Mouse (Mus musculus): ENCODE measurements around the gene Extl2. TPM values are rescaled to one million over a fixed set of nuclear protein-coding genes. Genes with fewer than 3 reads are reported as not detected.
A peak's percentile ranks its signal among the peaks of the same experiment; 100 is the strongest.

Extl2 gene
- polyA plus RNA-seq, 1 experiment from 2014 or later: 23.5 TPM

GRCm38 (mm10) chr3:115983217-115983616 lies 24.0 kb upstream of the Extl2 start:
- Histone ChIP-seq H3K27ac (replicated peaks) (no peak overlapping the region), H3K36me3 (peaks cover 80% of the 10 kb centered on the region), H3K4me1 (no peaks in the 10 kb centered on the region), H3K9me3 (replicated peaks) (no peaks in the 10 kb centered on the region), H3K4me3 (no peak overlapping the region), H3K27me3 (ENCODE audit: low read depth, poor library complexity, severe bottlenecking) (no peaks in the 10 kb centered on the region)
- no peak for DNase-seq (ENCODE audit: low spot score)
- WGBS: 95% methylated on average over 8 of the region's 8 CpGs

- Histone ChIP-seq H3K27me3 (ENCODE audit: low read depth, poor library complexity, severe bottlenecking) (no peaks in the 10 kb centered on the region), H3K36me3 (peaks cover 90% of the 10 kb centered on the region), H3K4me1 (no peaks in the 10 kb centered on the region), H3K9me3 (replicated peaks) (no peaks in the 10 kb centered on the region), H3K4me3 (no peak overlapping the region), H3K27ac (replicated peaks) (no peak overlapping the region)
- WGBS: 94% methylated on average over 9 of the region's 9 CpGs
- DNase-seq (ENCODE audit: low spot score): no peak
Measured at GRCm38 (mm10) chr3:115984653-115985052, 22.6 kb upstream of the Extl2 start.

GRCm38 (mm10) chr3:115985183-115985892 lies 21.9 kb upstream of the Extl2 start:
- Histone ChIP-seq H3K27ac (replicated peaks) (no peak overlapping the region), H3K4me1 (no peaks in the 10 kb centered on the region), H3K4me3 (no peak overlapping the region), H3K27me3 (ENCODE audit: low read depth, poor library complexity, severe bottlenecking) (no peaks in the 10 kb centered on the region), H3K9me3 (replicated peaks) (no peaks in the 10 kb centered on the region), H3K36me3 (peaks cover 93% of the 10 kb centered on the region)
- WGBS: 94% methylated on average over 9 of the region's 9 CpGs
- no peak for DNase-seq (ENCODE audit: low spot score)

GRCm38 (mm10) chr3:115992103-115992502 lies 15.2 kb upstream of the Extl2 start:
- Histone ChIP-seq H3K27ac (replicated peaks) (no peak overlapping the region), H3K27me3 (ENCODE audit: low read depth, poor library complexity, severe bottlenecking) (no peaks in the 10 kb centered on the region), H3K4me1 (no peaks in the 10 kb centered on the region), H3K4me3 (no peak overlapping the region), H3K9me3 (replicated peaks) (no peaks in the 10 kb centered on the region), H3K36me3 (peaks cover 48% of the 10 kb centered on the region)
- no peak for DNase-seq (ENCODE audit: low spot score)
- WGBS: 92% methylated on average over 4 of the region's 4 CpGs

- H3K9me3 ChIP-seq (replicated peaks): no peaks in the 10 kb centered on the region
- no peak overlapping the region for H3K27ac ChIP-seq (replicated peaks)
- H3K27me3 ChIP-seq (ENCODE audit: low read depth, poor library complexity, severe bottlenecking): no peaks in the 10 kb centered on the region
- WGBS: 90% methylated on average over 4 of the region's 4 CpGs
- H3K4me1 ChIP-seq: no peaks in the 10 kb centered on the region
- no peak for DNase-seq (ENCODE audit: low spot score)
- H3K36me3 ChIP-seq: peaks cover 48% of the 10 kb centered on the region
- H3K4me3 ChIP-seq: no peak overlapping the region
Measured at GRCm38 (mm10) chr3:115992588-115992987, 14.7 kb upstream of the Extl2 start.

GRCm38 (mm10) chr3:115993025-115993424 lies 14.2 kb upstream of the Extl2 start:
- WGBS: 86% methylated on average over 10 of the region's 10 CpGs
- H3K9me3 ChIP-seq (replicated peaks): no peaks in the 10 kb centered on the region
- DNase-seq (ENCODE audit: low spot score): no peak
- H3K4me3 ChIP-seq: no peak overlapping the region
- H3K27me3 ChIP-seq (ENCODE audit: low read depth, poor library complexity, severe bottlenecking): no peaks in the 10 kb centered on the region
- no peaks in the 10 kb centered on the region for H3K4me1 ChIP-seq
- peaks cover 49% of the 10 kb centered on the region for H3K36me3 ChIP-seq
- H3K27ac ChIP-seq (replicated peaks): no peak overlapping the region

GRCm38 (mm10) chr3:115996929-115997328 lies 10.3 kb upstream of the Extl2 start:
- Histone ChIP-seq H3K4me1 (no peaks in the 10 kb centered on the region), H3K27ac (replicated peaks) (no peak overlapping the region), H3K9me3 (replicated peaks) (peaks cover 4% of the 10 kb centered on the region), H3K36me3 (peaks cover 47% of the 10 kb centered on the region), H3K27me3 (ENCODE audit: low read depth, poor library complexity, severe bottlenecking) (no peaks in the 10 kb centered on the region), H3K4me3 (no peak overlapping the region)
- DNase-seq (ENCODE audit: low spot score): no peak
- 92% methylated on average over 5 of the region's 5 CpGs for WGBS

- H3K4me1 ChIP-seq: peaks cover 39% of the 10 kb centered on the region
- DNase-seq (ENCODE audit: low spot score): no peak
- peak overlapping the region; percentile 87 for H3K4me3 ChIP-seq
- 11% methylated on average over 12 of the region's 12 CpGs for WGBS
- peak overlapping the region; percentile 91 for H3K27ac ChIP-seq (replicated peaks)
- peaks cover 24% of the 10 kb centered on the region for H3K36me3 ChIP-seq
- no peaks in the 10 kb centered on the region for H3K9me3 ChIP-seq (replicated peaks)
- no peaks in the 10 kb centered on the region for H3K27me3 ChIP-seq (ENCODE audit: low read depth, poor library complexity, severe bottlenecking)
Measured at GRCm38 (mm10) chr3:116006284-116006977, 831 bp upstream of the Extl2 start.

GRCm38 (mm10) chr3:116007941-116008440 lies 729 bp downstream of the Extl2 start:
- Histone ChIP-seq H3K27me3 (ENCODE audit: low read depth, poor library complexity, severe bottlenecking) (no peaks in the 10 kb centered on the region), H3K4me1 (peaks cover 39% of the 10 kb centered on the region), H3K36me3 (peaks cover 17% of the 10 kb centered on the region), H3K4me3 (peak overlapping the region; percentile 87), H3K9me3 (replicated peaks) (no peaks in the 10 kb centered on the region), H3K27ac (replicated peaks) (peak overlapping the region; percentile 91)
- peak; percentile 76 for DNase-seq (ENCODE audit: low spot score)
- WGBS: 0% methylated on average over 12 of the region's 12 CpGs

- Histone ChIP-seq H3K4me3 (peak overlapping the region; percentile 87; the same call in 1 of the 2 replicates), H3K36me3 (peaks cover 8% of the 10 kb centered on the region), H3K4me1 (peaks cover 39% of the 10 kb centered on the region), H3K9me3 (replicated peaks) (no peaks in the 10 kb centered on the region), H3K27me3 (ENCODE audit: low read depth, poor library complexity, severe bottlenecking) (no peaks in the 10 kb centered on the region), H3K27ac (replicated peaks) (no peak overlapping the region)
- 91% methylated on average over 17 of the region's 17 CpGs for WGBS
- DNase-seq (ENCODE audit: low spot score): no peak
Measured at GRCm38 (mm10) chr3:116009622-116010344, 2.5 kb downstream of the Extl2 start.

- H3K36me3 ChIP-seq: no peaks in the 10 kb centered on the region
- H3K27me3 ChIP-seq (ENCODE audit: low read depth, poor library complexity, severe bottlenecking): no peaks in the 10 kb centered on the region
- no peak overlapping the region for H3K27ac ChIP-seq (replicated peaks)
- H3K9me3 ChIP-seq (replicated peaks): no peaks in the 10 kb centered on the region
- no peak overlapping the region for H3K4me3 ChIP-seq
- no peak for DNase-seq (ENCODE audit: low spot score)
- WGBS: 92% methylated on average over 6 of the region's 6 CpGs
- H3K4me1 ChIP-seq: 0 out of 2 replicates have a peak, but pooled peaks cover under 1% of the 10 kb centered on the region
Measured at GRCm38 (mm10) chr3:116014901-116015300, 7.6 kb downstream of the Extl2 start.

GRCm38 (mm10) chr3:116016116-116016515 lies 8.9 kb downstream of the Extl2 start:
- Histone ChIP-seq H3K36me3 (no peaks in the 10 kb centered on the region), H3K4me3 (no peak overlapping the region), H3K27me3 (ENCODE audit: low read depth, poor library complexity, severe bottlenecking) (no peaks in the 10 kb centered on the region), H3K4me1 (no peaks in the 10 kb centered on the region), H3K27ac (replicated peaks) (no peak overlapping the region), H3K9me3 (replicated peaks) (no peaks in the 10 kb centered on the region)
- WGBS: 93% methylated on average over 13 of the region's 13 CpGs
- no peak for DNase-seq (ENCODE audit: low spot score)
